Mouse (Mus musculus): ENCODE data around the gene Abcg1.

DNA sequence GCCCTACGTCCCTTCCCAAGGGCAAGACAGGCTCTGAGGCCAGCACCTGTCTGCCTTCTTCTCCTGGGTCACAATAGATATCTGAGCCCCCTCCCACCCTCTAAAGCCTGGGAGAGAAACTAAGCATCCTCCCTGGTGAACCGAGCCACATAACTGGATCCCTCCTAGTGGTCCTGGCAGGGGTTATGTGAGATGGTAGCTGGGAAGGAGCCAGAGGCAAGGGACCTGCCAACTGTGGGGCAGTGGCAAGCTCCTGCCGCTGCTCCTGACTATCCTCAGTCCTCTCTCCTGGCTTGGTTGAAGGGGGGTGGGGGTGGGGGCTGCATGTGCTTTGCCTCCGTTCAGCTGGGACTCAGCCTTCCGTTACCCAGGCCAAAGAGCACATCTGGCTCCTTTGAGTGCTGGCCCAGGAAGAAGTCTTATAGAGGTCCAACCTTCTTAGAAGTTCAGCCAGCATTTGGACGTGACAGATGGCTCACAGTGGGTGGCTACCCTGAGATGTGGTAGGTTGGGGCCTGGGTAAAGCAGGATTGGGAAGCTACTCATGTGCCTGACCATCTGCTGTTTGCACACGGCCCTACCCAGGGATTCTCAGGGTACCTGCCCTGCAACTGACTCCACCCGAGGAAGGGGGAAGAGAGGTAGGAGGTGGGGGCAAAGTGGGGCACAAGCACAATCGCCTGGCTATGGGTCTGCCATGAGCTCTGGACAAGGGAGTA, 68.2 kb downstream of the Abcg1 start:
- TF ChIP-seq CTCF (IDR thresholded peaks at IDR 0.05; ENCODE audit: borderline replicate concordance, insufficient read depth, low read length) (no peak), POLR2A (IDR thresholded peaks at IDR 0.05; ENCODE audit: low read depth, low read length) (no peak)
